Mouse (Mus musculus) limb, embryonic 12.5 days (tissue): ENCODE measurements around the gene Slc25a47. TPM values are rescaled to one million over a fixed set of nuclear protein-coding genes. Genes with fewer than 3 reads are reported as not detected.
"Not testable (repeated sequence)": the region's sequence is repeated elsewhere in the genome, so short reads cannot be mapped to it uniquely, and the experiment has no call there.

Source experiments
- ATAC-seq: fragments of 200-750 bp; cut with Nextera tagmentation; 2 replicates; pipeline ENCODE4 v1.8.0; 2017; ENCODE audit warnings: low read depth, moderate TSS enrichment; ENCODE audit not compliant: insufficient number of reproducible peaks, insufficient read depth, low FRiP score, low TSS enrichment
- H3K27ac ChIP-seq: fragments of 300-500 bp; sonication (generic); 2 replicates; pipeline ENCODE4 v1.5.1; 2016; ENCODE audit warnings: mild to moderate bottlenecking, moderate library complexity
- H3K27me3 ChIP-seq: fragments of 300-500 bp; sonication (generic); 2 replicates; pipeline ENCODE4 v1.6.1; 2016; ENCODE audit warnings: mild to moderate bottlenecking, moderate library complexity
- H3K36me3 ChIP-seq: fragments of 300-500 bp; sonication (generic); 2 replicates; pipeline ENCODE4 v1.6.1; 2016; ENCODE audit warnings: mild to moderate bottlenecking, moderate library complexity
- H3K4me1 ChIP-seq: fragments of 300-500 bp; sonication (generic); replicated peaks from 2 replicates; pipeline ENCODE4 v1.6.1; 2016
- H3K4me2 ChIP-seq: fragments of 300-500 bp; sonication (generic); 2 replicates; pipeline ENCODE4 v1.6.1; 2016; ENCODE audit warnings: mild to moderate bottlenecking, moderate library complexity
- H3K4me3 ChIP-seq: fragments of 300-500 bp; sonication (generic); replicated peaks from 2 replicates; pipeline ENCODE4 v1.5.1; 2016; ENCODE audit warnings: mild to moderate bottlenecking
- H3K9ac ChIP-seq: fragments of 300-500 bp; sonication (generic); replicated peaks from 2 replicates; pipeline ENCODE4 v1.6.1; 2016; ENCODE audit warnings: mild to moderate bottlenecking, moderate library complexity
- H3K9me3 ChIP-seq: fragments of 300-500 bp; sonication (generic); 2 replicates; pipeline ENCODE4 v1.6.1; 2016; ENCODE audit warnings: mild to moderate bottlenecking, moderate library complexity
- WGBS: fragments of 180-500 bp; shearing (Covaris S2); methylation state at CpG from one replicate; pipeline ENCODE4 v1.1.7; 2016; 5-methylcytosine and 5-hydroxymethylcytosine counted together
- polyA plus RNA-seq: library from polyadenylated mRNA; unstranded; fragments of >200 nt; fragmentation: Nextera tagmentation; extraction: Ambion mirVana; gene quantifications from 2 replicates; pipeline ENCODE4 v1.2.1, GENCODE M21; 2016

Slc25a47 gene
- polyA plus RNA-seq, 1 experiment from 2014 or later = 18.0 TPM

- H3K4me2 ChIP-seq = no peak overlapping the region
- no peak for ATAC-seq
- H3K27ac ChIP-seq = no peak overlapping the region
- 88% methylated on average over 6 of the region's 6 CpGs for WGBS
- peaks cover 70% of the 10 kb centered on the region for H3K36me3 ChIP-seq
- H3K4me3 ChIP-seq = no peak overlapping the region
- no peak overlapping the region for H3K9ac ChIP-seq
- H3K4me1 ChIP-seq = peaks cover 18% of the 10 kb centered on the region
- H3K9me3 ChIP-seq = no peaks in the 10 kb centered on the region
- no peaks in the 10 kb centered on the region for H3K27me3 ChIP-seq
Observed at GRCm38 (mm10) chr12:108841181-108841580, 5.3 kb downstream of the Slc25a47 start.

- H3K4me1 ChIP-seq = peaks cover 8% of the 10 kb centered on the region
- ATAC-seq = no peak
- 0 out of 2 replicates have a peak, but pooled peaks cover 6% of the 10 kb centered on the region for H3K9me3 ChIP-seq
- 0 out of 2 replicates have a peak overlapping the region, but pooled peaks have one; percentile 29 for H3K27ac ChIP-seq
- no peak overlapping the region for H3K4me2 ChIP-seq
- H3K36me3 ChIP-seq = peaks cover 70% of the 10 kb centered on the region
- H3K9ac ChIP-seq = no peak overlapping the region
- H3K4me3 ChIP-seq = no peak overlapping the region
- 92% methylated on average over 7 of the region's 7 CpGs for WGBS
- H3K27me3 ChIP-seq = no peaks in the 10 kb centered on the region
Observed at GRCm38 (mm10) chr12:108842663-108843062, 6.8 kb downstream of the Slc25a47 start.

GRCm38 (mm10) chr12:108848033-108848432 is 12.2 kb downstream of the Slc25a47 start:
- not testable (repeated sequence) for H3K9ac ChIP-seq, H3K4me2 ChIP-seq, H3K4me3 ChIP-seq, H3K27me3 ChIP-seq, H3K4me1 ChIP-seq, ATAC-seq, H3K27ac ChIP-seq, H3K9me3 ChIP-seq
- WGBS = 92% methylated on average over 3 of the region's 3 CpGs
- H3K36me3 ChIP-seq = peaks cover 27% of the 10 kb centered on the region

GRCm38 (mm10) chr12:108849488-108850022 is 13.7 kb downstream of the Slc25a47 start:
- 0 out of 2 replicates have a peak, but pooled peaks cover 6% of the 10 kb centered on the region for H3K9me3 ChIP-seq
- ATAC-seq = no peak
- no peaks in the 10 kb centered on the region for H3K27me3 ChIP-seq
- H3K4me1 ChIP-seq = no peaks in the 10 kb centered on the region
- peaks cover 14% of the 10 kb centered on the region for H3K36me3 ChIP-seq
- 84% methylated on average over 4 of the region's 4 CpGs for WGBS
- H3K9ac ChIP-seq = no peak overlapping the region
- no peak overlapping the region for H3K4me3 ChIP-seq
- H3K27ac ChIP-seq = no peak overlapping the region
- no peak overlapping the region for H3K4me2 ChIP-seq

GRCm38 (mm10) chr12:108850129-108850528 is 14.3 kb downstream of the Slc25a47 start:
- Histone ChIP-seq H3K27me3 (no peaks in the 10 kb centered on the region), H3K4me3 (no peak overlapping the region), H3K9ac (no peak overlapping the region), H3K4me1 (no peaks in the 10 kb centered on the region), H3K9me3 (0 out of 2 replicates have a peak, but pooled peaks cover 6% of the 10 kb centered on the region), H3K36me3 (peaks cover 9% of the 10 kb centered on the region), H3K27ac (no peak overlapping the region), H3K4me2 (no peak overlapping the region)
- 68% methylated on average over 8 of the region's 8 CpGs for WGBS
- ATAC-seq = no peak

- no peaks in the 10 kb centered on the region for H3K4me1 ChIP-seq
- H3K9me3 ChIP-seq = 0 out of 2 replicates have a peak, but pooled peaks cover 6% of the 10 kb centered on the region
- no peak overlapping the region for H3K27ac ChIP-seq
- H3K9ac ChIP-seq = no peak overlapping the region
- H3K36me3 ChIP-seq = peaks cover 9% of the 10 kb centered on the region
- no peaks in the 10 kb centered on the region; the same call in 1 of the 2 replicates for H3K27me3 ChIP-seq
- no peak for ATAC-seq
- WGBS = 87% methylated on average over 8 of the region's 8 CpGs
- H3K4me2 ChIP-seq = no peak overlapping the region
- no peak overlapping the region for H3K4me3 ChIP-seq
Observed at GRCm38 (mm10) chr12:108850886-108851285, 15.0 kb downstream of the Slc25a47 start.

- no peak overlapping the region for H3K4me2 ChIP-seq
- H3K9ac ChIP-seq = no peak overlapping the region
- peaks cover 8% of the 10 kb centered on the region; the same call in 1 of the 2 replicates for H3K36me3 ChIP-seq
- no peaks in the 10 kb centered on the region for H3K9me3 ChIP-seq
- no peak for ATAC-seq
- H3K27ac ChIP-seq = no peak overlapping the region
- 93% methylated on average over 8 of the region's 8 CpGs for WGBS
- no peaks in the 10 kb centered on the region; the same call in 1 of the 2 replicates for H3K27me3 ChIP-seq
- H3K4me1 ChIP-seq = 0 out of 2 replicates have a peak, but pooled peaks cover 3% of the 10 kb centered on the region
- H3K4me3 ChIP-seq = no peak overlapping the region
Observed at GRCm38 (mm10) chr12:108852822-108853221, 17.0 kb downstream of the Slc25a47 start.

GRCm38 (mm10) chr12:108855081-108855480 is 19.2 kb downstream of the Slc25a47 start:
- H3K27me3 ChIP-seq = no peaks in the 10 kb centered on the region; the same call in 1 of the 2 replicates
- no peak overlapping the region for H3K9ac ChIP-seq
- no peak overlapping the region for H3K4me3 ChIP-seq
- peaks cover 22% of the 10 kb centered on the region for H3K36me3 ChIP-seq
- whole genome bisulfite sequencing = 89% methylated on average over 10 of the region's 10 CpGs
- H3K27ac ChIP-seq = no peak overlapping the region
- 0 out of 2 replicates have a peak, but pooled peaks cover 3% of the 10 kb centered on the region for H3K4me1 ChIP-seq
- no peak overlapping the region for H3K4me2 ChIP-seq
- H3K9me3 ChIP-seq = no peaks in the 10 kb centered on the region
- ATAC-seq = no peak

- Histone ChIP-seq H3K4me3 (no peak overlapping the region), H3K36me3 (peaks cover 33% of the 10 kb centered on the region), H3K27me3 (no peaks in the 10 kb centered on the region; the same call in 1 of the 2 replicates), H3K27ac (no peak overlapping the region), H3K9ac (0 out of 2 replicates have a peak overlapping the region, but pooled peaks have one; percentile 31), H3K9me3 (no peaks in the 10 kb centered on the region), H3K4me2 (no peak overlapping the region), H3K4me1 (0 out of 2 replicates have a peak, but pooled peaks cover 3% of the 10 kb centered on the region)
- 88% methylated on average over 8 of the region's 8 CpGs for WGBS
- ATAC-seq = no peak
Observed at GRCm38 (mm10) chr12:108856186-108856585, 20.3 kb downstream of the Slc25a47 start.

GRCm38 (mm10) chr12:108857109-108857508 is 21.3 kb downstream of the Slc25a47 start:
- 0 out of 2 replicates have a peak, but pooled peaks cover 3% of the 10 kb centered on the region for H3K4me1 ChIP-seq
- H3K27ac ChIP-seq = no peak overlapping the region
- whole genome bisulfite sequencing = 92% methylated on average over 7 of the region's 7 CpGs
- no peaks in the 10 kb centered on the region for H3K9me3 ChIP-seq
- no peak for ATAC-seq
- no peaks in the 10 kb centered on the region; the same call in 1 of the 2 replicates for H3K27me3 ChIP-seq
- H3K9ac ChIP-seq = no peak overlapping the region
- H3K36me3 ChIP-seq = peaks cover 43% of the 10 kb centered on the region
- no peak overlapping the region for H3K4me2 ChIP-seq
- H3K4me3 ChIP-seq = no peak overlapping the region

GRCm38 (mm10) chr12:108857589-108858184 is 21.8 kb downstream of the Slc25a47 start:
- no peak overlapping the region for H3K4me3 ChIP-seq
- 85% methylated on average over 7 of the region's 7 CpGs for WGBS
- H3K27me3 ChIP-seq = no peaks in the 10 kb centered on the region; the same call in 1 of the 2 replicates
- no peak for ATAC-seq
- 0 out of 2 replicates have a peak, but pooled peaks cover 3% of the 10 kb centered on the region for H3K4me1 ChIP-seq
- H3K27ac ChIP-seq = no peak overlapping the region
- H3K9me3 ChIP-seq = no peaks in the 10 kb centered on the region
- H3K4me2 ChIP-seq = no peak overlapping the region
- H3K9ac ChIP-seq = no peak overlapping the region
- peaks cover 48% of the 10 kb centered on the region for H3K36me3 ChIP-seq
